Mouse (Mus musculus) ovary, postnatal 10 days (tissue): ENCODE data around the gene Zfyve1.
"Not testable (repeated sequence)": the region's sequence is repeated elsewhere in the genome, so short reads cannot be mapped to it uniquely, and the experiment has no call there.

Experiments
- DNase-seq: peaks from one replicate; pipeline ENCODE4 v3.0.0; 2022; ENCODE audit warnings: low spot score

Gene Zfyve1

GRCm38 (mm10) chr12:83597025-83597501 lies at the start of gene Zfyve1:
Zfyve1 (minus strand) TSS chr12:83597222.
- peak; percentile 72 for DNase-seq

- DNase-seq: no peak
Observed at GRCm38 (mm10) chr12:83643116-83643515, 46.1 kb upstream of the Zfyve1 start.

GRCm38 (mm10) chr12:83641233-83641632 lies 44.2 kb upstream of the Zfyve1 start:
- DNase-seq: no peak

GRCm38 (mm10) chr12:83633807-83634206 lies 36.8 kb upstream of the Zfyve1 start:
- DNase-seq: no peak

- peak; percentile 35 for DNase-seq
Observed at GRCm38 (mm10) chr12:83632680-83633025, 35.6 kb upstream of the Zfyve1 start.

- peak; percentile 91 for DNase-seq
Observed at GRCm38 (mm10) chr12:83631743-83632679, 35.0 kb upstream of the Zfyve1 start.

GRCm38 (mm10) chr12:83630936-83631335 lies 33.9 kb upstream of the Zfyve1 start, which contains the start of gene Rbm25:
Rbm25 (plus strand) TSS chr12:83631236.
- DNase-seq: not testable (repeated sequence)

GRCm38 (mm10) chr12:83624321-83624720 lies 27.3 kb upstream of the Zfyve1 start:
- DNase-seq: no peak

GRCm38 (mm10) chr12:83622031-83622755 lies 25.2 kb upstream of the Zfyve1 start:
- no peak for DNase-seq

- not testable (repeated sequence) for DNase-seq
Observed at GRCm38 (mm10) chr12:83620694-83621093, 23.7 kb upstream of the Zfyve1 start.

GRCm38 (mm10) chr12:83618981-83619380 lies 22.0 kb upstream of the Zfyve1 start:
- no peak for DNase-seq

- DNase-seq: no peak
Observed at GRCm38 (mm10) chr12:83617261-83617660, 20.2 kb upstream of the Zfyve1 start.

- not testable (repeated sequence) for DNase-seq
Observed at GRCm38 (mm10) chr12:83606411-83606810, 9.4 kb upstream of the Zfyve1 start.

- DNase-seq: no peak
Observed at GRCm38 (mm10) chr12:83602285-83602684, 5.3 kb upstream of the Zfyve1 start.

GRCm38 (mm10) chr12:83597881-83598280 lies 859 bp upstream of the Zfyve1 start:
- no peak for DNase-seq

- no peak for DNase-seq
Observed at GRCm38 (mm10) chr12:83596191-83596954, 649 bp downstream of the Zfyve1 start.

- no peak for DNase-seq
Observed at GRCm38 (mm10) chr12:83594454-83595040, 2.5 kb downstream of the Zfyve1 start.

GRCm38 (mm10) chr12:83591754-83592501 lies 5.1 kb downstream of the Zfyve1 start:
- DNase-seq: no peak

GRCm38 (mm10) chr12:83586628-83587027 lies 10.4 kb downstream of the Zfyve1 start:
- no peak for DNase-seq

- DNase-seq: no peak
Observed at GRCm38 (mm10) chr12:83582747-83583146, 14.3 kb downstream of the Zfyve1 start.

GRCm38 (mm10) chr12:83582106-83582505 lies 14.9 kb downstream of the Zfyve1 start:
- DNase-seq: no peak
